14 mouse cellular contexts compared by ENCODE assay signal in the genomic region with DNA sequence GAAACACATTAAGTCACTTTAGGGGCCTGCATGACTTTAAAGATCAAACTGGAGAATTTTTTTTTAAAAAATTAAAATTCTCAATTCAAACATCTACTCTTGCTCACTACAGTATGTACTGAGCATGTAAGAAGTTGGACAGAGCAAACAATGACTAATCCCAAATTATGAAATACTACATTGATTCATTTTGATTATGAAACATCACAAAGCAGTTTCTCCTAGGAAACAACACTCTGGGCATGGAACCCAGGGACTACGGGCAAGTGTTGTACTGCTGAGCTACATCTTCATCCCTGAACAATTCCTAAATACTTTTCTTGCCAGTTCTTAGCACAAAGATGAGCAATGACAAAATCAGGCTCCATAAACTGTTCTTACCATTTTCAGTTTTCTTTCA. TPM values are rescaled to one million over a fixed set of nuclear protein-coding genes. Genes with fewer than 3 reads are reported as not detected.
DNase-seq lines count a peak whose midpoint lies in the region; ATAC-seq and TF ChIP-seq lines count a peak whose summit lies in the region.
"Had no signal": no experiment of that assay in that cellular context is flagged by ENCODE, and none has a peak within 500 bp of the region (broad histone marks: within the 10 kb centered on the region; RNA-seq: fewer than 3 reads in every experiment).

No protein-coding gene starts in this region.

- H3K4me3 ChIP-seq in layer of hippocampus, adult 2 months, result no peak overlapping the region
- H3K4me3 ChIP-seq in spleen, adult 2 months (ENCODE audit: extremely low read depth, insufficient read depth, insufficient read length), result peak overlapping the region; percentile 48
- H3K4me3 ChIP-seq in bone marrow macrophage, adult 2 months (ENCODE audit: insufficient read depth, low read length), result peak overlapping the region; percentile 71
- no peak overlapping the region for H3K4me3 ChIP-seq in forebrain, postnatal 0 days (ENCODE audit: low read depth, low read length)
- H3K4me3 ChIP-seq: embryonic facial prominence, embryonic 15.5 days; heart, embryonic 10.5 days; liver, embryonic 13.5 days; midbrain, embryonic 12.5 days had no signal

- TF ChIP-seq POLR2A in spleen, adult 2 months (IDR thresholded peaks at IDR 0.05; ENCODE audit: low read depth, low read length), result no peak
- TF ChIP-seq POLR2A in bone marrow macrophage, adult 2 months (IDR thresholded peaks at IDR 0.05; ENCODE audit: borderline replicate concordance, low read depth, low read length), result no peak

- peaks cover 4% of the 10 kb centered on the region; the same call in 1 of the 2 replicates for H3K4me1 ChIP-seq in spleen, adult 2 months (ENCODE audit: control insufficient read depth, insufficient read depth, insufficient read length)
- H3K4me1 ChIP-seq in bone marrow macrophage, adult 2 months (ENCODE audit: control insufficient read depth, insufficient read depth, low read length), result peaks cover 24% of the 10 kb centered on the region
- no peaks in the 10 kb centered on the region for H3K4me1 ChIP-seq in forebrain, postnatal 0 days (ENCODE audit: insufficient read depth)
- H3K4me1 ChIP-seq: embryonic facial prominence, embryonic 15.5 days; heart, embryonic 10.5 days; midbrain, embryonic 12.5 days had no signal

- no peak for DNase-seq in layer of hippocampus, adult 2 months (ENCODE audit: low spot score in 2 of 2)
- no peak for DNase-seq in layer of hippocampus, postnatal 36 days
- DNase-seq in spleen, adult 2 months (ENCODE audit: low read depth in 1 of 2, low spot score in 2 of 2), result no peak
- no peak for DNase-seq in spleen, postnatal 14 days (ENCODE audit: low spot score in 2 of 2)
- DNase-seq in urinary bladder, postnatal 36 days (ENCODE audit: low spot score in 2 of 2), result no peak
- no peak for DNase-seq in forebrain, postnatal 0 days
- DNase-seq: cerebellum, adult 9-11 months; liver, embryonic 13.5 days; retina, postnatal 1 day had no signal

- TF ChIP-seq CTCF in layer of hippocampus, adult 2 months (conservative IDR thresholded peaks at IDR 0.05), result no peak
- TF ChIP-seq CTCF in spleen, adult 2 months (IDR thresholded peaks at IDR 0.05; ENCODE audit: extremely low read depth, insufficient read depth, insufficient read length, insufficient replicate concordance), result no peak
- no peak for TF ChIP-seq CTCF in bone marrow macrophage, adult 2 months (IDR thresholded peaks at IDR 0.05; ENCODE audit: low read depth, low read length)
- TF ChIP-seq CTCF in forebrain, postnatal 0 days (IDR thresholded peaks at IDR 0.05; ENCODE audit: low read depth), result no peak

- WGBS in spleen, adult 2 months, result 82% methylated on average over 1 of the region's 1 CpGs
- WGBS in forebrain, postnatal 0 days, result 79% methylated on average over 1 of the region's 1 CpGs

- H3K27me3 ChIP-seq in spleen, adult 2 months (ENCODE audit: control insufficient read depth, insufficient read depth, low read length), result no peaks in the 10 kb centered on the region
- H3K27me3 ChIP-seq in forebrain, postnatal 0 days (ENCODE audit: insufficient read depth, low read length), result no peaks in the 10 kb centered on the region
- H3K27me3 ChIP-seq: liver, embryonic 13.5 days had no signal

- no peaks in the 10 kb centered on the region for H3K36me3 ChIP-seq in spleen, adult 2 months (ENCODE audit: control insufficient read depth, insufficient read depth, low read length)
- H3K36me3 ChIP-seq in forebrain, postnatal 0 days (ENCODE audit: insufficient read depth), result no peaks in the 10 kb centered on the region
- H3K36me3 ChIP-seq: embryonic facial prominence, embryonic 15.5 days; heart, embryonic 10.5 days; liver, embryonic 13.5 days; midbrain, embryonic 12.5 days had no signal

- no peak overlapping the region for H3K9ac ChIP-seq in forebrain, postnatal 0 days
- H3K9ac ChIP-seq: embryonic facial prominence, embryonic 15.5 days; liver, embryonic 13.5 days; midbrain, embryonic 12.5 days had no signal

- no peak overlapping the region for H3K4me2 ChIP-seq in forebrain, postnatal 0 days (ENCODE audit: low read depth)
- H3K4me2 ChIP-seq: embryonic facial prominence, embryonic 15.5 days; liver, embryonic 13.5 days; midbrain, embryonic 12.5 days had no signal

- no peaks in the 10 kb centered on the region for H3K9me3 ChIP-seq in forebrain, postnatal 0 days (ENCODE audit: low read length)
- H3K9me3 ChIP-seq: embryonic facial prominence, embryonic 15.5 days; heart, embryonic 10.5 days; liver, embryonic 13.5 days; midbrain, embryonic 12.5 days had no signal

- H3K27ac ChIP-seq in layer of hippocampus, adult 2 months, result peak overlapping the region; percentile 78
- H3K27ac ChIP-seq in spleen, adult 2 months (ENCODE audit: insufficient read depth, low read length), result peak overlapping the region; percentile 88
- peak overlapping the region; percentile 99 for H3K27ac ChIP-seq in bone marrow macrophage, adult 2 months (ENCODE audit: insufficient read depth, low read depth, low read length)
- H3K27ac ChIP-seq in forebrain, postnatal 0 days (ENCODE audit: low read depth, low read length), result no peak overlapping the region
- H3K27ac ChIP-seq: embryonic facial prominence, embryonic 15.5 days; heart, embryonic 10.5 days; liver, embryonic 13.5 days; midbrain, embryonic 12.5 days had no signal

- ATAC-seq in megakaryocyte progenitor cell, adult 5-6 weeks (replicated peaks; ENCODE audit: poor library complexity), result peak; percentile 42
- no peak; the same call in 1 of the 2 replicates for ATAC-seq in forebrain, postnatal 0 days

RNA-seq across cellular contexts. Expression of a gene that starts 0.7 kb away (rescaled TPM):
- 1 to 10 TPM; 2.5 to 2.7 TPM for total RNA-seq in layer of hippocampus, adult 2 months (2021)
- total RNA-seq in layer of hippocampus, postnatal 36 days (2021), result 1 to 10 TPM; 3.1 to 4.4 TPM
- 1.8 and 2.6 TPM in 2 replicates for polyA plus RNA-seq in spleen, adult 2 months (2012; rRNA removed)
- polyA plus RNA-seq in bone marrow macrophage, adult 2 months (2012; ENCODE audit: insufficient read depth, insufficient read length, missing spikeins), result 301 and 340 TPM in 2 replicates
- total RNA-seq in megakaryocyte progenitor cell, adult 5-6 weeks (2015), result 3.1 and 4.8 TPM in 2 replicates
- 0.79 and 1.8 TPM in 2 replicates for total RNA-seq in megakaryocyte progenitor cell, adult 5-6 weeks (2017)
- 1.2 and 1.9 TPM in 2 replicates for total RNA-seq in forebrain, postnatal 0 days (2014; rRNA removed)
- polyA plus RNA-seq in forebrain, postnatal 0 days (2015; fragmentation: Nextera tagmentation; extraction: Ambion mirVana), result 1.2 TPM in 2 replicates

RNA-seq across cellular contexts. Expression of a gene that starts 52.9 kb away (rescaled TPM):
- total RNA-seq in layer of hippocampus, adult 2 months (2021), result 10 to 100 TPM; 22.4 to 24.7 TPM
- 10 to 100 TPM; 20.7 to 23.7 TPM for total RNA-seq in layer of hippocampus, postnatal 36 days (2021)
- polyA plus RNA-seq in spleen, adult 2 months (2012; rRNA removed), result 19.7 and 26.6 TPM in 2 replicates
- 18.7 and 18.8 TPM in 2 replicates for polyA plus RNA-seq in bone marrow macrophage, adult 2 months (2012; ENCODE audit: insufficient read depth, insufficient read length, missing spikeins)
- 72.7 and 76.0 TPM in 2 replicates for total RNA-seq in megakaryocyte progenitor cell, adult 5-6 weeks (2015)
- 52.3 and 53.5 TPM in 2 replicates for total RNA-seq in megakaryocyte progenitor cell, adult 5-6 weeks (2017)
- total RNA-seq in forebrain, postnatal 0 days (2014; rRNA removed), result 11.5 and 13.5 TPM in 2 replicates
- polyA plus RNA-seq in forebrain, postnatal 0 days (2015; fragmentation: Nextera tagmentation; extraction: Ambion mirVana), result 8.6 and 11.7 TPM in 2 replicates

Comparison
In these comparisons a context has a peak if more than half of its experiments do, and no peak if none do; other contexts are left out.
1. H3K4me3 ChIP-seq: peak in spleen, adult 2 months (single experiment) and bone marrow macrophage, adult 2 months (single experiment); none in layer of hippocampus, adult 2 months (single experiment) and forebrain, postnatal 0 days (single experiment).